Comparison of ENCODE assay signal across 9 mouse cellular contexts in the genomic region with DNA sequence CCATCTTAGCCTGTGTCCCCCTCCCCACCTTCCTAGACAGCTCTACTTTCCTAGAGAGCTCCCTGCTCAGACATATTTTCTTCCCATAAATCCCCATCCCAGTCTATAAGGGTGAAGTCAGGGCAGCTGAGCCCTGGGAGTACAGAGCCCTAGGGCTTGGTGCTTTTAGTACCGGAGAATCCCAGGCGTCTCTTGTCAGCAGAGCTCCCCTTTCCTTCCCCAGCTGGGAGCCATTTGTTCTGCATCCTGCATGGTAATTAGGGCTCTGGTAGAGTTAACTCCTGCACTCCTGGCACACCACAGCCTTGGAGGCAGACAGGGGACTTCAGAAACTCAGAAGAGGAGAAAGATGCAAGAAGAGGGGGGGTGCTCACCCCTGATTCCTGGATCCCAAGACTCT. TPM values are rescaled to one million over a fixed set of nuclear protein-coding genes. Genes with fewer than 3 reads are reported as not detected.
A peak's percentile ranks its signal among the peaks of the same experiment; 100 is the strongest.
DNase-seq lines count a peak whose midpoint lies in the region; ATAC-seq lines count a peak whose summit lies in the region.
"Had no signal": no experiment of that assay in that cellular context is flagged by ENCODE, and none has a peak within 500 bp of the region (broad histone marks: within the 10 kb centered on the region; RNA-seq: fewer than 3 reads in every experiment).

No protein-coding gene starts in this region.

- no peak overlapping the region for H3K4me2 ChIP-seq in kidney, embryonic 16.5 days (replicated peaks; ENCODE audit: low read depth, low read length)
- no peak overlapping the region for H3K4me2 ChIP-seq in heart, embryonic 14.5 days (ENCODE audit: low read length)

- H3K9ac ChIP-seq in kidney, embryonic 16.5 days (replicated peaks; ENCODE audit: low read length), result no peak overlapping the region
- H3K9ac ChIP-seq in heart, embryonic 14.5 days (ENCODE audit: low read length), result peak overlapping the region; percentile 34; the same call in 1 of the 2 replicates

- H3K4me1 ChIP-seq in kidney, embryonic 16.5 days (ENCODE audit: insufficient read depth, low read length), result peaks cover 56% of the 10 kb centered on the region
- peaks cover 81% of the 10 kb centered on the region for H3K4me1 ChIP-seq in embryonic facial prominence, embryonic 10.5 days
- peaks cover 27 to 38% of the 10 kb centered on the region in 2 experiments for H3K4me1 ChIP-seq in heart, embryonic 14.5 days (ENCODE audit: control insufficient read depth in 2 of 2, insufficient read depth in 2 of 2, low read length in 2 of 2)

- H3K27ac ChIP-seq in kidney, embryonic 16.5 days (ENCODE audit: low read length), result peak overlapping the region; percentile 81
- peak overlapping the region; percentile 90 for H3K27ac ChIP-seq in embryonic facial prominence, embryonic 10.5 days (replicated peaks)
- H3K27ac ChIP-seq in heart, embryonic 14.5 days (replicated peaks in 1 of 2; ENCODE audit: control insufficient read depth in 1 of 2, insufficient read depth in 1 of 2, low read depth in 2 of 2, low read length in 2 of 2), result no peak overlapping the region

- no peak for ATAC-seq in kidney, embryonic 16.5 days (ENCODE audit: low FRiP score, low TSS enrichment)
- no peak for ATAC-seq in heart, embryonic 14.5 days (ENCODE audit: insufficient number of reproducible peaks, insufficient read depth, low FRiP score, low read depth)

- H3K9me3 ChIP-seq in kidney, embryonic 16.5 days (ENCODE audit: low read length), result no peaks in the 10 kb centered on the region
- H3K9me3 ChIP-seq in embryonic facial prominence, embryonic 10.5 days, result peaks cover 5% of the 10 kb centered on the region; the same call in 1 of the 2 replicates
- H3K9me3 ChIP-seq in heart, embryonic 14.5 days (ENCODE audit: control insufficient read depth, low read length), result no peaks in the 10 kb centered on the region

- no peak for DNase-seq in kidney, adult 18-20 months
- peak; percentile 84 for DNase-seq in embryonic facial prominence, embryonic 10.5 days (ENCODE audit: low spot score)
- peak; percentile 79 for DNase-seq in mesoderm, embryonic 11.5 days (ENCODE audit: low read depth, low spot score)
- DNase-seq in frontal cortex, postnatal 10 days (ENCODE audit: low spot score in 2 of 2), result no peak
- no peak for DNase-seq in right cerebral cortex, adult 2 months (ENCODE audit: low spot score in 2 of 2)
- DNase-seq in adrenal gland, adult 8-10 months, result no peak

- 4% methylated on average over 2 of the region's 2 CpGs for WGBS in kidney, embryonic 16.5 days
- WGBS in embryonic facial prominence, embryonic 10.5 days, result 1% methylated on average over 2 of the region's 2 CpGs
- 11% methylated on average over 2 of the region's 2 CpGs for WGBS in heart, embryonic 14.5 days

- H3K36me3 ChIP-seq in kidney, embryonic 16.5 days (ENCODE audit: insufficient read depth, low read length), result no peaks in the 10 kb centered on the region
- H3K36me3 ChIP-seq in embryonic facial prominence, embryonic 10.5 days (replicated peaks), result no peaks in the 10 kb centered on the region
- H3K36me3 ChIP-seq in heart, embryonic 14.5 days (ENCODE audit: control insufficient read depth, insufficient read depth, low read length), result no peaks in the 10 kb centered on the region

- H3K27me3 ChIP-seq in kidney, embryonic 16.5 days (ENCODE audit: insufficient read depth, low read length), result peaks cover 5% of the 10 kb centered on the region; the same call in 1 of the 2 replicates
- H3K27me3 ChIP-seq in embryonic facial prominence, embryonic 10.5 days (replicated peaks; ENCODE audit: low read depth, poor library complexity, severe bottlenecking), result peaks cover 39% of the 10 kb centered on the region
- H3K27me3 ChIP-seq in heart, embryonic 14.5 days (ENCODE audit: control insufficient read depth, insufficient read depth, low read length), result no peaks in the 10 kb centered on the region

- H3K4me3 ChIP-seq in kidney, embryonic 16.5 days (ENCODE audit: low read length), result no peak overlapping the region
- peak overlapping the region; percentile 37 for H3K4me3 ChIP-seq in embryonic facial prominence, embryonic 10.5 days
- no peak overlapping the region for H3K4me3 ChIP-seq in heart, embryonic 14.5 days (ENCODE audit: control insufficient read depth in 1 of 2, insufficient read depth in 1 of 2, low read depth in 1 of 2, low read length in 2 of 2)

RNA-seq across cellular contexts. Expression of a gene that starts 2.7 kb away (rescaled TPM):
- 58.5 and 59.7 TPM in 2 replicates for polyA plus RNA-seq in kidney, embryonic 16.5 days (2015; fragmentation: Nextera tagmentation; extraction: Ambion mirVana)
- 19.9 and 20.8 TPM in 2 replicates for polyA plus RNA-seq in embryonic facial prominence, embryonic 10.5 days (2016; fragmentation: Nextera tagmentation; extraction: Ambion mirVana)
- 29.0 and 30.1 TPM in 2 replicates for polyA plus RNA-seq in heart, embryonic 14.5 days (2014; fragmentation: Nextera tagmentation; extraction: Ambion mirVana)
- 10 to 100 TPM; 41.2 to 85.0 (median 65.8) TPM for total RNA-seq in adrenal gland, adult 8-10 months (2022)

RNA-seq across cellular contexts. Expression of a gene that starts 15.6 kb away (rescaled TPM):
- polyA plus RNA-seq in kidney, embryonic 16.5 days (2015; fragmentation: Nextera tagmentation; extraction: Ambion mirVana), result 0.54 and 0.77 TPM in 2 replicates
- not detected in 2 replicates for polyA plus RNA-seq in embryonic facial prominence, embryonic 10.5 days (2016; fragmentation: Nextera tagmentation; extraction: Ambion mirVana)
- not detected in 2 replicates for polyA plus RNA-seq in heart, embryonic 14.5 days (2014; fragmentation: Nextera tagmentation; extraction: Ambion mirVana)
- not detected for total RNA-seq in adrenal gland, adult 8-10 months (2022)

RNA-seq across cellular contexts. Expression of a gene that starts 36.9 kb away (rescaled TPM):
- 9.9 and 10.6 TPM in 2 replicates for polyA plus RNA-seq in kidney, embryonic 16.5 days (2015; fragmentation: Nextera tagmentation; extraction: Ambion mirVana)
- polyA plus RNA-seq in embryonic facial prominence, embryonic 10.5 days (2016; fragmentation: Nextera tagmentation; extraction: Ambion mirVana), result 3.3 and 4.3 TPM in 2 replicates
- 6.5 and 7.1 TPM in 2 replicates for polyA plus RNA-seq in heart, embryonic 14.5 days (2014; fragmentation: Nextera tagmentation; extraction: Ambion mirVana)
- total RNA-seq in adrenal gland, adult 8-10 months (2022), result 10 to 100 TPM in 1 of 4 experiments, 1 to 10 TPM in 3; 6.6 to 10.0 (median 8.1) TPM

RNA-seq across cellular contexts. Expression of a gene that starts 37.2 kb away (rescaled TPM):
- 54.7 and 61.9 TPM in 2 replicates for polyA plus RNA-seq in kidney, embryonic 16.5 days (2015; fragmentation: Nextera tagmentation; extraction: Ambion mirVana)
- polyA plus RNA-seq in embryonic facial prominence, embryonic 10.5 days (2016; fragmentation: Nextera tagmentation; extraction: Ambion mirVana), result 52.0 and 53.5 TPM in 2 replicates
- polyA plus RNA-seq in heart, embryonic 14.5 days (2014; fragmentation: Nextera tagmentation; extraction: Ambion mirVana), result 30.7 and 33.2 TPM in 2 replicates
- 10 to 100 TPM; 57.9 to 79.2 (median 66.5) TPM for total RNA-seq in adrenal gland, adult 8-10 months (2022)

RNA-seq across cellular contexts. Expression of a gene that starts 59.7 kb away (rescaled TPM):
- 0.37 and 0.70 TPM in 2 replicates for polyA plus RNA-seq in kidney, embryonic 16.5 days (2015; fragmentation: Nextera tagmentation; extraction: Ambion mirVana)
- 0.34 and 0.74 TPM in 2 replicates for polyA plus RNA-seq in embryonic facial prominence, embryonic 10.5 days (2016; fragmentation: Nextera tagmentation; extraction: Ambion mirVana)
- polyA plus RNA-seq in heart, embryonic 14.5 days (2014; fragmentation: Nextera tagmentation; extraction: Ambion mirVana), result 0.16 TPM in 1 of 2 replicates, not detected in the other
- total RNA-seq in adrenal gland, adult 8-10 months (2022), result under 1 TPM in 1 of 4 experiments, not detected in 3; 0.45 TPM
- polyA plus RNA-seq: gonadal fat pad, adult 2 months had no signal

Comparison
In these comparisons a context has a peak if more than half of its experiments do, and no peak if none do; other contexts are left out.
1. H3K27ac ChIP-seq: peak in kidney, embryonic 16.5 days (single experiment) and embryonic facial prominence, embryonic 10.5 days (single experiment); none in heart, embryonic 14.5 days (0 of 2).
2. DNase-seq: peak in embryonic facial prominence, embryonic 10.5 days (single experiment) and mesoderm, embryonic 11.5 days (single experiment); none in kidney, adult 18-20 months (single experiment), frontal cortex, postnatal 10 days (0 of 2), right cerebral cortex, adult 2 months (0 of 2) and adrenal gland, adult 8-10 months (single experiment).